Mouse (Mus musculus): ENCODE measurements around the gene Cog2.

Gene Cog2

DNA sequence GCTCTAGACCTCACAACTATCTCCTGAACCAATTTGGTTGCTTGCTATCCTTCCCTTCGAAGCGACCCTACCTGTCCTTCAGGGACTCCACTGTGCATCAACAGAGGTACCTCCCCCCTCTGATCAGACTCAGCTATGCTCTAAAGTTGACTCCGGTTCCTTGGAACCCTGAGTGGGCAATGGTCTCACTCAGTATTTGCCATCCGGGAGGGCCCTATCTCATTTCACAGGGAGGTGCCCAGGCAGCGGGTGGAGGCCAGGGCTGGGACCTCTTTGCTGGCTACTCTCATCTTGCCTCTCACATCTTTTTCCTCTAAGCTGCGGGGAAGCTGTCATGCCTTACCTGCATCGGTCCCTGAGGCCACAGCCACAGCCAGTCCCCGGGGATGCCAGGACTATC lies 55.2 kb downstream of the Cog2 start, which contains the start of gene Capn9:
TSS of gene Capn9 (plus strand) at position 301 of the 400 bp plus-strand sequence.
- no peaks in the 10 kb centered on the region for H3K27me3 ChIP-seq (ENCODE audit: insufficient read depth, low read length)
- no peak for TF ChIP-seq NANOG (IDR thresholded peaks at IDR 0.05; ENCODE audit: borderline replicate concordance, low read length)
- no peak for TF ChIP-seq POU5F1 (IDR thresholded peaks at IDR 0.05; ENCODE audit: borderline replicate concordance, low read length)
- no peak for TF ChIP-seq CTCF (conservative IDR thresholded peaks at IDR 0.05; ENCODE audit: low read length)
- no peak within 1 kb of the TSS for H3K4me3 ChIP-seq (replicated peaks; ENCODE audit: low read length)
- no peaks in the 10 kb centered on the region for H3K36me3 ChIP-seq (ENCODE audit: insufficient read depth, low read length)
- peaks cover 5% of the 10 kb centered on the region for H3K4me1 ChIP-seq (replicated peaks; ENCODE audit: low read depth, low read length)
- H3K9me3 ChIP-seq (ENCODE audit: low read length), result peaks cover 17% of the 10 kb centered on the region

GRCm38 (mm10) chr8:124576751-124577150 lies 56.2 kb downstream of the Cog2 start:
- TF ChIP-seq POU5F1 (IDR thresholded peaks at IDR 0.05; ENCODE audit: borderline replicate concordance, low read length) (no peak), NANOG (IDR thresholded peaks at IDR 0.05; ENCODE audit: borderline replicate concordance, low read length) (no peak)
- Histone ChIP-seq H3K9me3 (ENCODE audit: low read length) (peaks cover 17% of the 10 kb centered on the region), H3K4me3 (replicated peaks; ENCODE audit: low read length) (no peak overlapping the region), H3K36me3 (ENCODE audit: insufficient read depth, low read length) (no peaks in the 10 kb centered on the region), H3K27me3 (ENCODE audit: insufficient read depth, low read length) (no peaks in the 10 kb centered on the region), H3K4me1 (replicated peaks; ENCODE audit: low read depth, low read length) (peaks cover 5% of the 10 kb centered on the region)

DNA sequence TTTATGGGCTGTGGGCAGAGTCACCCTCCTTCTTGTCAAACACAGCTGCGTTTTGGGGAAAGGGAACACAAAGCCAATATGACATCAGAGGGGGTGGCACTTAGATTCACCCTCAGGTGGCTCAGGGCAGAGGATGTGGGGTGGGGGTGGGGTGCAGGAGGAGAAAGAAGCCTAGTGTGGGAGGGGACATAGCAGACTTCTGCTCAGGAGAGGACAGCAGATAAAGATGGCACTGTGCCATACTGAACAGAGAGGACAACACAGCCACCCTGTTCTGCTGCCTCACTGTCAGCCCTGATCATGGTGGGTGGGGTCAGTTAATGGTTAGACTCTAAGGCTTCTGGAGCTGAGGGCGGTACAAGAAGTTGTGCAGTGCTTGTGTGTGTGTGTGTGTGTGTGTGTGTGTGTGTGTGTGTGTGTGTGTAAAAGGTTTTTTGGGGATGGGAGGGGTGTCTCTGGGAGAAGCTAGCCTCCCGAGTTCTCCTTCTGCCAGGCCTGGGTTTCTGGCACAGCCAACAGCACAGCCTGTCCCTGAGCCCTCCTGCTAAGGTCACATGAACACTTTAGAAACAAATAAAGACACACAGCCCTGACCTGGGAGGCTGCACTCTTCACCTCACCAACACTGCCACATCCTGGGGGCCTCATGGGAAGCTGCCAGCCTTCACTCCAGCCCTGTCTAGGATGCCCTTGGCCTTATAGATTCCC lies 65.3 kb downstream of the Cog2 start:
- no peaks in the 10 kb centered on the region for H3K36me3 ChIP-seq (ENCODE audit: insufficient read depth, low read length)
- peaks cover 12% of the 10 kb centered on the region for H3K9me3 ChIP-seq (ENCODE audit: low read length)
- no peak overlapping the region for H3K4me3 ChIP-seq (replicated peaks; ENCODE audit: low read length)
- H3K27me3 ChIP-seq (ENCODE audit: insufficient read depth, low read length), result no peaks in the 10 kb centered on the region
- TF ChIP-seq POU5F1 (IDR thresholded peaks at IDR 0.05; ENCODE audit: borderline replicate concordance, low read length), result no peak
- TF ChIP-seq NANOG (IDR thresholded peaks at IDR 0.05; ENCODE audit: borderline replicate concordance, low read length), result no peak
- TF ChIP-seq CTCF (conservative IDR thresholded peaks at IDR 0.05; ENCODE audit: low read length), result no peak
- 0 out of 2 replicates have a peak, but pooled peaks cover 3% of the 10 kb centered on the region for H3K4me1 ChIP-seq (replicated peaks; ENCODE audit: low read depth, low read length)

DNA sequence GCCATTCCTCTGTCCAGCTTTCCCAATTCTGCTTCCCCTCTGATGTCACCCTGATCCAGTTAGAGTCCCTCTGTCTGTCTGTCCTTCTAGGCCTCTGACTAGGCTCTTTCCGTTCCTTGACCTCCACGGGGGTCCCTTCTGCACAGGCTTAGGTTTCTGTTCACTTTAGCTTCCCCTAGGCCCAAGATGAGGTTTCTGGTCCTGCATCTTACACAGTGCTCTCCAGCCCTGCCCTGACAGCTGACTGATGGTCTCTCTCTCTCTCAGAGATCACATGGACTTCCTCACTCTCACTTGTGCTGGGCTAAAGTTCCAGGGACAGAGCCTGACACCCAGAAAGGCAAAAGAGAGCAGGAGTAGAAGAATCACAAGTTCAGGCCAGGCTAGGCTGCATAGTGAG lies 66.0 kb downstream of the Cog2 start:
- TF ChIP-seq NANOG (IDR thresholded peaks at IDR 0.05; ENCODE audit: borderline replicate concordance, low read length), result no peak
- TF ChIP-seq POU5F1 (IDR thresholded peaks at IDR 0.05; ENCODE audit: borderline replicate concordance, low read length), result no peak
- TF ChIP-seq CTCF (conservative IDR thresholded peaks at IDR 0.05; ENCODE audit: low read length), result no peak
- Histone ChIP-seq H3K4me3 (replicated peaks; ENCODE audit: low read length) (no peak overlapping the region), H3K36me3 (ENCODE audit: insufficient read depth, low read length) (no peaks in the 10 kb centered on the region), H3K9me3 (ENCODE audit: low read length) (peaks cover 12% of the 10 kb centered on the region), H3K27me3 (ENCODE audit: insufficient read depth, low read length) (no peaks in the 10 kb centered on the region), H3K4me1 (replicated peaks; ENCODE audit: low read depth, low read length) (0 out of 2 replicates have a peak, but pooled peaks cover 3% of the 10 kb centered on the region)

- Histone ChIP-seq H3K27me3 (ENCODE audit: insufficient read depth, low read length) (no peaks in the 10 kb centered on the region), H3K4me3 (replicated peaks; ENCODE audit: low read length) (no peak overlapping the region), H3K4me1 (replicated peaks; ENCODE audit: low read depth, low read length) (0 out of 2 replicates have a peak, but pooled peaks cover 3% of the 10 kb centered on the region), H3K9me3 (ENCODE audit: low read length) (no peaks in the 10 kb centered on the region), H3K36me3 (ENCODE audit: insufficient read depth, low read length) (no peaks in the 10 kb centered on the region)
- TF ChIP-seq NANOG (IDR thresholded peaks at IDR 0.05; ENCODE audit: borderline replicate concordance, low read length), result no peak
- no peak for TF ChIP-seq CTCF (conservative IDR thresholded peaks at IDR 0.05; ENCODE audit: low read length)
- no peak for TF ChIP-seq POU5F1 (IDR thresholded peaks at IDR 0.05; ENCODE audit: borderline replicate concordance, low read length)
Observed at GRCm38 (mm10) chr8:124589393-124589792, 68.8 kb downstream of the Cog2 start.

Data from E14TG2a.4 (cell line).